Mouse (Mus musculus): ENCODE data around the gene Gpr153. TPM values are rescaled to one million over a fixed set of nuclear protein-coding genes. Genes with fewer than 3 reads are reported as not detected.
A peak's percentile ranks its signal among the peaks of the same experiment; 100 is the strongest.

The Gpr153 gene
- polyA plus RNA-seq, 1 experiment from 2014 or later = 18.2 TPM

DNA sequence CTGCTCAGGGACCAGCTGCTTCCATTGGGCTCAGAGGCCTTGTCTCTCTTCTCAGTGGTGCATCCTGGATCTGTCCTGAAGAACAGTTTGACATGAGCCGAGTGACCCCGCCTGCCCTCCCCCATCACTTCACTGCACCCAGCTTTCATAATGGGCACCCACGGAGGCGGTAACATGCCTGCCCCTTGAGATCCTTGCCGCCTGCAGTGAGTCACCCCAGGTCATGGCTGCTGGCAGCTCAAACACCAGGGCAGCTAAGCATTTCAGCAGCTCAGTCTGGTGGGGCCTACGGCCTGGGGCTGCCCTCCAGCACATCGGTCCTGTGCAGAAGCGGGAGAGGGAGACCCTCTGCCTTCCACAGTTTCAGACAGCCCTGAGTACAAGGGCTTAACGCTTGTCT is 33.5 kb downstream of the Gpr153 start:
- H3K9ac ChIP-seq (ENCODE audit: low read length) = no peak overlapping the region
- peaks cover 16% of the 10 kb centered on the region for H3K27me3 ChIP-seq (ENCODE audit: control insufficient read depth, insufficient read depth, low read length)
- H3K27ac ChIP-seq (replicated peaks in 1 of 2; ENCODE audit: control insufficient read depth in 1 of 2, insufficient read depth in 1 of 2, low read depth in 2 of 2, low read length in 2 of 2) = no peak overlapping the region
- no peak for ATAC-seq (ENCODE audit: insufficient number of reproducible peaks, insufficient read depth, low FRiP score, low read depth)
- H3K36me3 ChIP-seq (ENCODE audit: control insufficient read depth, insufficient read depth, low read length) = peaks cover 97% of the 10 kb centered on the region
- H3K4me3 ChIP-seq (ENCODE audit: control insufficient read depth in 1 of 2, insufficient read depth in 1 of 2, low read depth in 1 of 2, low read length in 2 of 2) = no peak overlapping the region
- H3K4me1 ChIP-seq (ENCODE audit: control insufficient read depth in 2 of 2, insufficient read depth in 2 of 2, low read length in 2 of 2) = peaks cover 0 to 3% of the 10 kb centered on the region in 2 experiments; a peak in 2 of 4 replicates
- WGBS = 69% methylated on average over 9 of the region's 9 CpGs
- no peak overlapping the region for H3K4me2 ChIP-seq (ENCODE audit: low read length)
- no peaks in the 10 kb centered on the region for H3K9me3 ChIP-seq (ENCODE audit: control insufficient read depth, low read length)

DNA sequence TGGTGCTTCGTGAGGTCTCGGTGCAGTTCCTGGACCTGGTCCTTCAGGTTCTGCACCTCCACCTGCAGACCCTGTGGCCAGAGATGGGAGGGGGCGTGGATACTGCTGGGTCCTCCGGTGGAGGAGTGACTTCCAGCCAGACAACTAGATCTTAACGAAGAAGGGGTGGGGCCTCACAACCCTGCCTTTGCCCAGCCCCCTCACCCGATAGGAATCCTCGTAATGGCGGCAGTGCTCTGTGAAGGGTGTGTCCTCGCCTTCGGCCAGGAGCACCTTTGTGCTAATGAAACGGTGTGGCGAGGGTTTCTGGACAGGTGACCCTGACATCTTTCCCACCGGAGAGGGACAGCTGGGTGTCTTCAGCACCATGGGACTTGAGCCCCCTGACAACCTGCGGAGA is 38.2 kb downstream of the Gpr153 start:
- Histone ChIP-seq H3K9me3 (ENCODE audit: control insufficient read depth, low read length) (no peaks in the 10 kb centered on the region), H3K4me2 (ENCODE audit: low read length) (no peak overlapping the region), H3K36me3 (ENCODE audit: control insufficient read depth, insufficient read depth, low read length) (peaks cover 58% of the 10 kb centered on the region), H3K9ac (ENCODE audit: low read length) (no peak overlapping the region), H3K4me1 (ENCODE audit: control insufficient read depth in 2 of 2, insufficient read depth in 2 of 2, low read length in 2 of 2) (peaks cover 15 to 38% of the 10 kb centered on the region in 2 experiments), H3K27ac (replicated peaks in 1 of 2; ENCODE audit: control insufficient read depth in 1 of 2, insufficient read depth in 1 of 2, low read depth in 2 of 2, low read length in 2 of 2) (no peak overlapping the region), H3K4me3 (ENCODE audit: control insufficient read depth in 1 of 2, insufficient read depth in 1 of 2, low read depth in 1 of 2, low read length in 2 of 2) (no peak overlapping the region), H3K27me3 (ENCODE audit: control insufficient read depth, insufficient read depth, low read length) (peaks cover 50% of the 10 kb centered on the region)
- no peak for ATAC-seq (ENCODE audit: insufficient number of reproducible peaks, insufficient read depth, low FRiP score, low read depth)
- 26% methylated on average over 14 of the region's 14 CpGs for whole genome bisulfite sequencing

DNA sequence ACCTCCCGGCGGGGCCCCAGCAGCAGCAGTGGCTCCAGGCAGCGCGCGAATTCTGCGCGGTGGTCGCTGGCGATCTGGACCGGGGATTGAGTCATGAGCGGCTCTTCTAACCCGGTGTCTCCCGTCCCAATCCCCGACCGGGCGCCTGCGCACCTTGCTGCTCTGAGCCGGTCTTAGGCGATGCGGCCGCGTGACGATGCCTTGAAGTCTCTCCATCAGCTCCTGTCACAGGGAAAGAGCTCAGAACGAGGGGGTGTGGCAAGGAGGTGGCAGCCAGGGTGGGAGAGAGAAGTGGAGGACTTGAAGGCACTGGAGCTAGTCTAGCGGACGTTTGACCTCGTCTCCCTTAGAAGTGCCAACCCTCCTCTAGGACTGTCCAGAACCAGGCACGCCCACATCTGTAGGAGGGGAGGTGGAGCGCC is 39.2 kb downstream of the Gpr153 start:
- peaks cover 56% of the 10 kb centered on the region for H3K27me3 ChIP-seq (ENCODE audit: control insufficient read depth, insufficient read depth, low read length)
- no peaks in the 10 kb centered on the region for H3K9me3 ChIP-seq (ENCODE audit: control insufficient read depth, low read length)
- H3K4me3 ChIP-seq (ENCODE audit: control insufficient read depth in 1 of 2, insufficient read depth in 1 of 2, low read depth in 1 of 2, low read length in 2 of 2) = peak overlapping the region; percentile 24 to 30
- H3K36me3 ChIP-seq (ENCODE audit: control insufficient read depth, insufficient read depth, low read length) = peaks cover 48% of the 10 kb centered on the region
- no peak overlapping the region for H3K27ac ChIP-seq (replicated peaks in 1 of 2; ENCODE audit: control insufficient read depth in 1 of 2, insufficient read depth in 1 of 2, low read depth in 2 of 2, low read length in 2 of 2)
- H3K9ac ChIP-seq (ENCODE audit: low read length) = peak overlapping the region; percentile 51
- ATAC-seq (ENCODE audit: insufficient number of reproducible peaks, insufficient read depth, low FRiP score, low read depth) = 0 out of 2 replicates have a peak, but pooled peaks have one; percentile 9
- WGBS = 3% methylated on average over 29 of the region's 29 CpGs
- H3K4me2 ChIP-seq (ENCODE audit: low read length) = peak overlapping the region; percentile 64
- peaks cover 19 to 46% of the 10 kb centered on the region in 2 experiments for H3K4me1 ChIP-seq (ENCODE audit: control insufficient read depth in 2 of 2, insufficient read depth in 2 of 2, low read length in 2 of 2)

DNA sequence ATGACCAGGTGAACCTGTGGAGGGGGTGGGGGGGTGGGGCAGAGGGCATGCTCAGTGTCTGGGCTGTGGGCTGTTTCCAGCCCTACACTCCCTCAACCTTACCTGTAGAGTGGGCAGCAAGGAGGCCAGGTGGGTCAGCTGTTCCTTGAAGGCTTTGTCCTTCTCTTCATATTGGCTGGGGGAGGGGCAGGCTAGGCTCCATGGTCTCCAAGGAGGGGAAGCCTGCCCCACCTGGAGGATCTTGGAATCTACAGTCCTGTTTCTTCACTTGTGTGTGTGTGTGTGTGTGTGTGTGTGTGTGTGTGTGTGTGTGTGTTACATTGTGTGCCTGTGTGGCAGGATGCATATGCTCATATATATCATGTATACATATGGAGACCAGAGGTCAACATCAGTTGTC is 39.9 kb downstream of the Gpr153 start:
- no peak overlapping the region for H3K4me3 ChIP-seq (ENCODE audit: control insufficient read depth in 1 of 2, insufficient read depth in 1 of 2, low read depth in 1 of 2, low read length in 2 of 2)
- no peaks in the 10 kb centered on the region for H3K9me3 ChIP-seq (ENCODE audit: control insufficient read depth, low read length)
- H3K27ac ChIP-seq (replicated peaks in 1 of 2; ENCODE audit: control insufficient read depth in 1 of 2, insufficient read depth in 1 of 2, low read depth in 2 of 2, low read length in 2 of 2) = no peak overlapping the region
- H3K27me3 ChIP-seq (ENCODE audit: control insufficient read depth, insufficient read depth, low read length) = peaks cover 56% of the 10 kb centered on the region
- H3K36me3 ChIP-seq (ENCODE audit: control insufficient read depth, insufficient read depth, low read length) = peaks cover 41% of the 10 kb centered on the region
- no peak for ATAC-seq (ENCODE audit: insufficient number of reproducible peaks, insufficient read depth, low FRiP score, low read depth)
- H3K4me1 ChIP-seq (ENCODE audit: control insufficient read depth in 2 of 2, insufficient read depth in 2 of 2, low read length in 2 of 2) = peaks cover 19 to 52% of the 10 kb centered on the region in 2 experiments
- no peak overlapping the region for H3K4me2 ChIP-seq (ENCODE audit: low read length)
- no peak overlapping the region for H3K9ac ChIP-seq (ENCODE audit: low read length)

DNA sequence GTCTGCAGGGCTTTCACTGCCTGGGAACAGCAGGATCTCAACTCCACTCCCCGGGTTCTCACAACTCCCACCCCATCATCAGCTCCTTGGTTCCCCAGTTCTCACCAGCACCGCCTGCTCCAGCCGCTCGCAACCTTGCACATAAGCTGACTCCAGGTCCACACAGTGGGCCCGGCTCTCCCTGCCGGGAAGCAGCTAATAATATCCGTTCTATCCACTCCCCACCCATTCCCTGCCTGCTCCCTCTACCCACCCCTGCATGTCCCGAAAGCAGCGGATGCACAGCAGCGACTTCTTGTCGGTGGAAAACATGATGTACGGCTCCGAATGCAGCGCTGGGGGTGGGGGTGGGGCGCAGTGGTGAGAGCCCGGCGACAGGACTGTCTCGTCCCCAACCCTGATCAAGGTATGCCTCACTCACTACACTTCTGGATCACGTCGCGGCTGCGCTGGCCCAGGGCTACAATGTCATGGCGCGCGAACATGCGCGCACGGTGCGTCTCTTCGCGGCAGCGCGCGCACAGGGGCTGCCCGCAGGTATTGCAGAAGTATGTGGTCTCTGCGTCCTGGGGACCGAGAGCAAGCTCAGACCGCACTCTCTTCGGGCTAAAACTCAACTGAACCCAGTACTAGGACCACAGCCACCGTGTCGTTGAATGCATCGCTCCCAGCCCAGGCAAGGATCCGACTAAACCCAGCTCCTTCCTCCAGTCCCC is 41.6 kb downstream of the Gpr153 start:
- no peaks in the 10 kb centered on the region for H3K9me3 ChIP-seq (ENCODE audit: control insufficient read depth, low read length)
- H3K4me1 ChIP-seq (ENCODE audit: control insufficient read depth in 2 of 2, insufficient read depth in 2 of 2, low read length in 2 of 2) = peaks cover 21 to 54% of the 10 kb centered on the region in 2 experiments
- H3K9ac ChIP-seq (ENCODE audit: low read length) = peak overlapping the region; percentile 85
- H3K4me2 ChIP-seq (ENCODE audit: low read length) = peak overlapping the region; percentile 88
- no peak for ATAC-seq (ENCODE audit: insufficient number of reproducible peaks, insufficient read depth, low FRiP score, low read depth)
- peaks cover 56% of the 10 kb centered on the region for H3K27me3 ChIP-seq (ENCODE audit: control insufficient read depth, insufficient read depth, low read length)
- peak overlapping the region; percentile 40 to 49 for H3K4me3 ChIP-seq (ENCODE audit: control insufficient read depth in 1 of 2, insufficient read depth in 1 of 2, low read depth in 1 of 2, low read length in 2 of 2)
- H3K36me3 ChIP-seq (ENCODE audit: control insufficient read depth, insufficient read depth, low read length) = peaks cover 25% of the 10 kb centered on the region
- H3K27ac ChIP-seq (replicated peaks in 1 of 2; ENCODE audit: control insufficient read depth in 1 of 2, insufficient read depth in 1 of 2, low read depth in 2 of 2, low read length in 2 of 2) = peak overlapping the region in 1 of 2 experiments; percentile 1; a peak in 1 of 4 replicates
- 2% methylated on average over 43 of the region's 43 CpGs for WGBS

DNA sequence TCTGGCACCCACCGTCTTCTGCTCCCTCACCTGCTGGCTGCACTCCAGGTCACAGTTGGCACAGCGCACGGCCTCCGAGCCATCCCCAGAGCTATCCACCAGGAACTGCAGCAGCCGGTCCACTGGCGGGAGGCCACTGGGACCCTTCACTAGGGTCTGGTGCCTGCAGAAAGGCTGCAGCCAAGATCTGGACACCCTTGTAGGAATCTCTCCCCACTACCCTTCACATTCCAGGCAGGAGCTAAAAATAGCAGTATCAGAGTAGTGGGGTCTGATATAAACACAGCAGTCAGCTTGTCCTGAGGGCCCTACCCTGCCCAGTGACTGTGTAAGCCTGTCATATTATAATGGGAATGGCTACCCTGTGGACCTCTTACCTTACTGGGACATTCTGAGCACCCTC is 43.6 kb downstream of the Gpr153 start:
- peak; percentile 69 for ATAC-seq (ENCODE audit: insufficient number of reproducible peaks, insufficient read depth, low FRiP score, low read depth)
- H3K4me3 ChIP-seq (ENCODE audit: control insufficient read depth in 1 of 2, insufficient read depth in 1 of 2, low read depth in 1 of 2, low read length in 2 of 2) = peak overlapping the region; percentile 49 to 58
- H3K36me3 ChIP-seq (ENCODE audit: control insufficient read depth, insufficient read depth, low read length) = peaks cover 6% of the 10 kb centered on the region; the same call in 1 of the 2 replicates
- H3K4me1 ChIP-seq (ENCODE audit: control insufficient read depth in 2 of 2, insufficient read depth in 2 of 2, low read length in 2 of 2) = peaks cover 21 to 50% of the 10 kb centered on the region in 2 experiments
- H3K9ac ChIP-seq (ENCODE audit: low read length) = peak overlapping the region; percentile 85
- H3K9me3 ChIP-seq (ENCODE audit: control insufficient read depth, low read length) = no peaks in the 10 kb centered on the region
- H3K27me3 ChIP-seq (ENCODE audit: control insufficient read depth, insufficient read depth, low read length) = peaks cover 40% of the 10 kb centered on the region
- H3K27ac ChIP-seq (replicated peaks in 1 of 2; ENCODE audit: control insufficient read depth in 1 of 2, insufficient read depth in 1 of 2, low read depth in 2 of 2, low read length in 2 of 2) = peak overlapping the region; percentile 98 to 99
- H3K4me2 ChIP-seq (ENCODE audit: low read length) = peak overlapping the region; percentile 88
- WGBS = 25% methylated on average over 6 of the region's 6 CpGs

DNA sequence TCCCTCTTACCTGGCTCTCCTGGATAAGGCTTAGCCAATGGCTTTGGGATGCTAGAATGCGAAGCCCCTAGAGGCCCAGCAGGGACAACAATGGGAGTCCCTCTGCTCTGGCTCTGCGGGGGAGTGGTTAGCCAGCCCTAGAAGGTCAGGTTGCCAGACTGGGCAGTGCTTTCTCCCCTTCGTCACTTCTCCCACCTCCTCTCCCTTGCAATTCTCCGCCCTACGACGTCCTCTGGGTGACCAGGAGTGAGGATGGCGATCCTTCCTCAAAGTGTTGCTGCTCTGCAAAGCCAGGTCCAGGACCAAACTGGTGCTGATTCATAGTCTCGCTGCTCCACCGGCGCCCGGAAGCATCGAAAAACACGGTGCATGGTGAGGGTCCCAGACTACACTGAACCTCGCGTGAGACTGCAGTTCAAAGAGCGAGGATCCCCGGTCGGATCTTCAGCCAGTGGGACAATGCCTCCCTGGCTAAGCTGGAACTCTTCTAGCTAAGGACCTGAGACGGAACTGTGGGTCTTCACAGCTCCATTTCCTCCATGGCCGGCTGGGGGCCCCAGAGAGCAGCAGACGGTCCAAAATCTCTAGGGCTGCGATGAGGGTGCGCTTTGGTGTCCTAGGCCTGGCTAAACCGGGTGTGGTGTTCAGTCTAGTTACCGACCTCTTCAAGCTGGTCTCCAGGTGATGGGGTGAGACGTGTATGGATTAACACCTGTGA is 44.6 kb downstream of the Gpr153 start, which contains the start of gene Rnf207:
Rnf207 (minus strand) TSS at position 477 of the 718 bp plus-strand sequence.
- ATAC-seq (ENCODE audit: insufficient number of reproducible peaks, insufficient read depth, low FRiP score, low read depth) = peak; percentile 67
- Histone ChIP-seq H3K9me3 (ENCODE audit: control insufficient read depth, low read length) (no peaks in the 10 kb centered on the region), H3K27me3 (ENCODE audit: control insufficient read depth, insufficient read depth, low read length) (peaks cover 30% of the 10 kb centered on the region), H3K27ac (replicated peaks in 1 of 2; ENCODE audit: control insufficient read depth in 1 of 2, insufficient read depth in 1 of 2, low read depth in 2 of 2, low read length in 2 of 2) (peak within 1 kb of the TSS; percentile 98 to 99), H3K9ac (ENCODE audit: low read length) (peak within 1 kb of the TSS; percentile 85), H3K4me1 (ENCODE audit: control insufficient read depth in 2 of 2, insufficient read depth in 2 of 2, low read length in 2 of 2) (peaks cover 13 to 40% of the 10 kb centered on the region in 2 experiments; a peak in 3 of 4 replicates), H3K4me2 (ENCODE audit: low read length) (peak within 1 kb of the TSS; percentile 88), H3K36me3 (ENCODE audit: control insufficient read depth, insufficient read depth, low read length) (peaks cover 6% of the 10 kb centered on the region; the same call in 1 of the 2 replicates), H3K4me3 (ENCODE audit: control insufficient read depth in 1 of 2, insufficient read depth in 1 of 2, low read depth in 1 of 2, low read length in 2 of 2) (peak within 1 kb of the TSS; percentile 49 to 58)
- 3% methylated on average over 26 of the region's 26 CpGs for WGBS

Measured in heart, embryonic 14.5 days (tissue).